Mouse (Mus musculus) megakaryocyte, embryonic 14.5 days (primary cell): Measurements from ENCODE around the gene Il4i1.

Source experiments
- FLI1 ChIP-seq: IDR thresholded peaks from 2 replicates; pipeline ENCODE4 v1.6.1; 2012; ENCODE audit warnings: low read length, inconsistent platforms, mixed read lengths
- GATA1 ChIP-seq: IDR thresholded peaks from 3 replicates; pipeline ENCODE4 v1.6.1; 2012; ENCODE audit warnings: mixed read lengths, low read length, inconsistent platforms, borderline replicate concordance

DNA sequence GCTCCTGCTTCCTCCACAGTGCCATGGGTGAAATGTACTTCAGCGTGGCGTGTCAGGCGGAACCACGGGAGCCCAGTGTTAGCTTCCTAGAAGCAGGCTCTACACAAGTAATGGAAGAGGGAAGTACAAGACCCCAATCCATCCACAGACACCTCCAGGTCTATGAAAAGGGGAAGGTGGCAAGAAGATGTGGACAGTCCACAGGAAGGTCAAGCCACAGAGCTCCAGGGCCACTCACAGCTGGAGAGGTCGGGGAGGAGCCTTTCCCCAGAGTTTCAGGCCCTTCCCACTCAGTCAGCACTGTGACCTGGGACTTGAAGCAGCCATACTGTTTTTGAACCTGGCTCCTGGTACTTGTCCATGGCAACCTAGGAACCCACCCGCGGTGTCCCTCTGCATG is 70.8 kb downstream of the Il4i1 start:
- TF ChIP-seq GATA1 (no peak), FLI1 (no peak)
